ENCODE assay signal across 14 mouse cellular contexts in the genomic region with DNA sequence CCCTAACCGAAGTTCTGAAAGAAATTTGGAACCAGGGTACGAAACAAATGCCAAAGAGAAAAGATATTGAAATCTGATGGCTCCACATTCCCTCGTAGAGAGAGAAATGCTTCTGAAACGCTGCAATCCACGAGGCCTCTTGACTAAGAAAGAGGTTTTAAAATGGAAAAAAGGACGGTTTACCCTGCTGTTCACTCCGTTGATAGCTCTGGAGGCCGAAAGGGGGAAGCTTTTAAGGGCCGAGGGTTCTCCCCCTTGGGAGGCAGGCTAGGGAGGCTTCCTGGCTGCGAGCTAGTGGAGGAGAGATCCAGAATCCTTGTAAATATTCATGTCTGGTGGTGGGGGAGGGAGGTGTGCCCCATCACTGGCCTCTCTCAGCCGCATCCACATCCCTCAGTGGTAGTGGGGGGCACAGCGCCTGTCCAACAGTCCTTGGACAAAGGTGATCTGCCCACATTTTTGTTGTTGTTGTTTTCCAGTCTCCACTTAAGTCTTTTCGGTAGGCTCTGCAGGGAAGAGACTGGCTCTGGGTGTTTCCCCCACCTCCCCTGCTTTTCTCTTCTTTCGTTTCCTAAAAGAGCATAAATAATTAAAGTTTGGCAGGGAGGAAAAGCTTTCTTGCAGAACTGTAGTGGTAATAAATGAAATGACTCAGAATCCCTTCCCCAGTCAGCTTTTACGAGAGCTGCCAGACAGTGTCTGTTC. TPM values are rescaled to one million over a fixed set of nuclear protein-coding genes. Genes with fewer than 3 reads are reported as not detected.
DNase-seq lines count a peak whose midpoint lies in the region; ATAC-seq and TF ChIP-seq lines count a peak whose summit lies in the region.
"Had no signal": no experiment of that assay in that cellular context is flagged by ENCODE, and none has a peak within 500 bp of the region (broad histone marks: within the 10 kb centered on the region; RNA-seq: fewer than 3 reads in every experiment).

Gene Hoxd11, plus strand, starts transcription at position 667 of the 705 bp plus-strand sequence.

- H3K4me1 ChIP-seq in kidney, embryonic 16.5 days (ENCODE audit: insufficient read depth, low read length), result peaks cover 40% of the 10 kb centered on the region
- H3K4me1 ChIP-seq in embryonic facial prominence, embryonic 13.5 days, result peaks cover 25% of the 10 kb centered on the region
- peaks cover 43% of the 10 kb centered on the region for H3K4me1 ChIP-seq in limb, embryonic 15.5 days
- peaks cover 13% of the 10 kb centered on the region for H3K4me1 ChIP-seq in hindbrain, embryonic 13.5 days (replicated peaks)

- peak within 1 kb of the TSS; percentile 92 for H3K27ac ChIP-seq in kidney, embryonic 16.5 days (ENCODE audit: low read length)
- H3K27ac ChIP-seq in embryonic facial prominence, embryonic 13.5 days, result no peak within 1 kb of the TSS
- H3K27ac ChIP-seq in limb, embryonic 15.5 days, result peak within 1 kb of the TSS; percentile 94
- no peak within 1 kb of the TSS for H3K27ac ChIP-seq in left cerebral cortex, adult 2 months
- H3K27ac ChIP-seq in hindbrain, embryonic 13.5 days, result no peak within 1 kb of the TSS
- H3K27ac ChIP-seq: liver, embryonic 13.5 days; macrophage had no signal

- no peak for TF ChIP-seq CTCF in left cerebral cortex, adult 2 months (IDR thresholded peaks at IDR 0.05)

- peak within 1 kb of the TSS; percentile 89 for H3K9ac ChIP-seq in kidney, embryonic 16.5 days (replicated peaks; ENCODE audit: low read length)
- no peak within 1 kb of the TSS for H3K9ac ChIP-seq in embryonic facial prominence, embryonic 13.5 days
- H3K9ac ChIP-seq in limb, embryonic 15.5 days, result peak within 1 kb of the TSS; percentile 44
- H3K9ac ChIP-seq in hindbrain, embryonic 13.5 days, result no peak within 1 kb of the TSS
- H3K9ac ChIP-seq: liver, embryonic 13.5 days had no signal

- ATAC-seq in kidney, embryonic 16.5 days (ENCODE audit: low FRiP score, low TSS enrichment), result no peak
- ATAC-seq in embryonic facial prominence, embryonic 13.5 days (ENCODE audit: insufficient number of reproducible peaks, insufficient read depth, low FRiP score, low TSS enrichment, low read depth), result no peak
- no peak for ATAC-seq in limb, embryonic 15.5 days (ENCODE audit: insufficient number of reproducible peaks, low FRiP score, low TSS enrichment, low read depth)
- ATAC-seq in hindbrain, embryonic 13.5 days (ENCODE audit: low FRiP score), result no peak

- peaks cover 35% of the 10 kb centered on the region for H3K27me3 ChIP-seq in kidney, embryonic 16.5 days (ENCODE audit: insufficient read depth, low read length)
- H3K27me3 ChIP-seq in embryonic facial prominence, embryonic 13.5 days, result peaks cover 100% of the 10 kb centered on the region
- peaks cover 89% of the 10 kb centered on the region for H3K27me3 ChIP-seq in limb, embryonic 15.5 days
- peaks cover 100% of the 10 kb centered on the region for H3K27me3 ChIP-seq in hindbrain, embryonic 13.5 days

- H3K4me3 ChIP-seq in kidney, embryonic 16.5 days (ENCODE audit: low read length), result peak within 1 kb of the TSS; percentile 63
- H3K4me3 ChIP-seq in embryonic facial prominence, embryonic 13.5 days, result peak within 1 kb of the TSS; percentile 8; the same call in 1 of the 2 replicates
- peak within 1 kb of the TSS; percentile 60 for H3K4me3 ChIP-seq in limb, embryonic 15.5 days
- H3K4me3 ChIP-seq in left cerebral cortex, adult 2 months, result no peak within 1 kb of the TSS
- no peak within 1 kb of the TSS for H3K4me3 ChIP-seq in hindbrain, embryonic 13.5 days
- H3K4me3 ChIP-seq: liver, embryonic 13.5 days had no signal

- intact Hi-C loops in left cerebral cortex, adult 2 months (cut with DNase I), result no loop called here

- peak within 1 kb of the TSS; percentile 61 for H3K4me2 ChIP-seq in kidney, embryonic 16.5 days (replicated peaks; ENCODE audit: low read depth, low read length)
- H3K4me2 ChIP-seq in embryonic facial prominence, embryonic 13.5 days, result 0 out of 2 replicates have a peak within 1 kb of the TSS, but pooled peaks have one; percentile 7
- H3K4me2 ChIP-seq in limb, embryonic 15.5 days, result peak within 1 kb of the TSS; percentile 65
- no peak within 1 kb of the TSS for H3K4me2 ChIP-seq in hindbrain, embryonic 13.5 days
- H3K4me2 ChIP-seq: liver, embryonic 13.5 days had no signal

- H3K9me3 ChIP-seq in kidney, embryonic 16.5 days (ENCODE audit: low read length), result no peaks in the 10 kb centered on the region
- no peaks in the 10 kb centered on the region for H3K9me3 ChIP-seq in embryonic facial prominence, embryonic 13.5 days
- H3K9me3 ChIP-seq in limb, embryonic 15.5 days, result no peaks in the 10 kb centered on the region
- H3K9me3 ChIP-seq in hindbrain, embryonic 13.5 days, result no peaks in the 10 kb centered on the region
- H3K9me3 ChIP-seq: liver, embryonic 13.5 days had no signal

- no peak for DNase-seq in kidney, postnatal 25 days
- DNase-seq in NIH3T3 (ENCODE audit: low read depth), result peak; percentile 20
- no peak for DNase-seq in left cerebral cortex, adult 2 months (ENCODE audit: extremely low spot score in 1 of 2, low spot score in 2 of 2)
- DNase-seq: cerebellum, adult 9-10 months; gastrocnemius, postnatal 10 days; layer of hippocampus, adult 9-11 months; liver, embryonic 13.5 days; thymus, postnatal 25 days had no signal

- 3% methylated on average over 15 of the region's 15 CpGs for WGBS in kidney, embryonic 16.5 days
- WGBS in embryonic facial prominence, embryonic 13.5 days, result 2% methylated on average over 15 of the region's 15 CpGs
- WGBS in limb, embryonic 15.5 days, result 8% methylated on average over 15 of the region's 15 CpGs
- WGBS in hindbrain, embryonic 13.5 days, result 2% methylated on average over 15 of the region's 15 CpGs

- H3K36me3 ChIP-seq in kidney, embryonic 16.5 days (ENCODE audit: insufficient read depth, low read length), result no peaks in the 10 kb centered on the region
- H3K36me3 ChIP-seq in embryonic facial prominence, embryonic 13.5 days, result no peaks in the 10 kb centered on the region
- H3K36me3 ChIP-seq in limb, embryonic 15.5 days, result no peaks in the 10 kb centered on the region
- H3K36me3 ChIP-seq in hindbrain, embryonic 13.5 days, result no peaks in the 10 kb centered on the region
- H3K36me3 ChIP-seq: liver, embryonic 13.5 days had no signal

RNA-seq across cellular contexts. Expression of gene Hoxd11, which starts in this region (rescaled TPM):
- polyA plus RNA-seq in kidney, embryonic 16.5 days (2015; fragmentation: Nextera tagmentation; extraction: Ambion mirVana), result 13.9 and 17.9 TPM in 2 replicates
- polyA plus RNA-seq in embryonic facial prominence, embryonic 13.5 days (2015; fragmentation: Nextera tagmentation; extraction: Ambion mirVana), result not detected in 2 replicates
- 7.1 and 10.3 TPM in 2 replicates for polyA plus RNA-seq in limb, embryonic 15.5 days (2015; fragmentation: Nextera tagmentation; extraction: Ambion mirVana)
- not detected for total RNA-seq in left cerebral cortex, adult 2 months (2021)
- not detected in 2 replicates for polyA plus RNA-seq in hindbrain, embryonic 13.5 days (2015; fragmentation: Nextera tagmentation; extraction: Ambion mirVana)
- total RNA-seq: hematopoietic stem cell, adult 5-6 weeks had no signal
- polyA plus RNA-seq: liver, embryonic 13.5 days; macrophage had no signal

Comparison
In these comparisons a context has a peak if more than half of its experiments do, and no peak if none do; other contexts are left out.
1. H3K27ac ChIP-seq: peak in kidney, embryonic 16.5 days (single experiment) and limb, embryonic 15.5 days (single experiment); none in embryonic facial prominence, embryonic 13.5 days (single experiment), left cerebral cortex, adult 2 months (single experiment) and hindbrain, embryonic 13.5 days (single experiment).
2. H3K4me3 ChIP-seq: peak in kidney, embryonic 16.5 days (single experiment), embryonic facial prominence, embryonic 13.5 days (single experiment) and limb, embryonic 15.5 days (single experiment); none in left cerebral cortex, adult 2 months (single experiment) and hindbrain, embryonic 13.5 days (single experiment).
3. H3K9ac ChIP-seq: peak in kidney, embryonic 16.5 days (single experiment) and limb, embryonic 15.5 days (single experiment); none in embryonic facial prominence, embryonic 13.5 days (single experiment) and hindbrain, embryonic 13.5 days (single experiment).